Mouse (Mus musculus): ENCODE data around the gene Ift46.

DNA sequence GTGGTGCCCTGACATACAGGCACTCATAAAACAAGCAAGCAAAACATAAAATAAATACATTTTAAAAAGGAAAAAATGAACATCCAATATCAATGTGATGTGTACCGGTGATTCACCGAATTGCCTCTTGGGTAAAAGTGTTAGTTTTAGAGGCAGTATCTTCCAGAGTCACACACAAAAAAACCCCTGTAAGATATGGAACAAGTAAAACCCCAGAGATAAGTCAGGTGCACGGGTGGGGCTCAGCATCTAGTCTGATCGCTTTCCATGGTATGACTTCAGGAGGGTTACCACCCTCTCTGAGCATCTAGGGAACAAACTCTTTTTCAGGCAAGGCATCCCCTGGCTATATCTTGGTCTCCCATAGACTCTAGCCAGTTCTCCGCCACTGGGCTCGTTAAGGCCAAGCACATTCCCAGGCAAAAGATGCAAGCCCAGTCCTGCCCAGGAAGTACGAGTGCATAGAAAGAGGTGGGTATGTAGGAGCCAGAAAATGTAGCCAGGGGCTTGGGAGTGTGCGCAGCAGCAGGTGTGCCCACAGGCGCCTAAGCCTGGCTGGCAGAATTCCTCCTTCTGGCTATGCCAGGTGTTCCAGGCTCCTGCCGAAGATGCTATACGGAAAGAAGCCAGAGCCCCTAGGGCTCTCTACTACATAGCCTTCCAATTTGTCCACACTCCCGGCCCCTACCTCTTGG is 48.6 kb upstream of the Ift46 start:
- TF ChIP-seq GATA1 (IDR thresholded peaks at IDR 0.05; ENCODE audit: borderline replicate concordance, low read length) (no peak), FLI1 (IDR thresholded peaks at IDR 0.05; ENCODE audit: low read length) (no peak)

All from megakaryocyte, embryonic 14.5 days (primary cell).